Mouse (Mus musculus) G1E (cell line): ENCODE data around the gene Slc44a2.

ENCODE experiments used
- CTCF ChIP-seq: IDR thresholded peaks from 2 replicates; pipeline ENCODE4 v1.5.1; 2012; ENCODE audit warnings: low read depth, low read length, inconsistent platforms, mixed read lengths
- GATA1 ChIP-seq: IDR thresholded peaks from 2 replicates; pipeline ENCODE4 v1.6.1; 2012; ENCODE audit warnings: borderline replicate concordance, low read length, inconsistent platforms, mixed read lengths
- GATA2 ChIP-seq: IDR thresholded peaks from 2 replicates; pipeline ENCODE4 v1.6.1; 2012; ENCODE audit warnings: low read depth, low read length, inconsistent platforms, borderline replicate concordance
- POLR2AphosphoS5 ChIP-seq: IDR thresholded peaks from 2 replicates; pipeline ENCODE4 v1.6.1; 2012; ENCODE audit warnings: low read depth, low read length, inconsistent platforms; ENCODE audit not compliant: insufficient replicate concordance
- TAL1 ChIP-seq: conservative IDR thresholded peaks from 2 replicates; pipeline ENCODE4 v1.6.1; 2012; ENCODE audit warnings: low read depth, low read length, inconsistent platforms, mixed read lengths

DNA sequence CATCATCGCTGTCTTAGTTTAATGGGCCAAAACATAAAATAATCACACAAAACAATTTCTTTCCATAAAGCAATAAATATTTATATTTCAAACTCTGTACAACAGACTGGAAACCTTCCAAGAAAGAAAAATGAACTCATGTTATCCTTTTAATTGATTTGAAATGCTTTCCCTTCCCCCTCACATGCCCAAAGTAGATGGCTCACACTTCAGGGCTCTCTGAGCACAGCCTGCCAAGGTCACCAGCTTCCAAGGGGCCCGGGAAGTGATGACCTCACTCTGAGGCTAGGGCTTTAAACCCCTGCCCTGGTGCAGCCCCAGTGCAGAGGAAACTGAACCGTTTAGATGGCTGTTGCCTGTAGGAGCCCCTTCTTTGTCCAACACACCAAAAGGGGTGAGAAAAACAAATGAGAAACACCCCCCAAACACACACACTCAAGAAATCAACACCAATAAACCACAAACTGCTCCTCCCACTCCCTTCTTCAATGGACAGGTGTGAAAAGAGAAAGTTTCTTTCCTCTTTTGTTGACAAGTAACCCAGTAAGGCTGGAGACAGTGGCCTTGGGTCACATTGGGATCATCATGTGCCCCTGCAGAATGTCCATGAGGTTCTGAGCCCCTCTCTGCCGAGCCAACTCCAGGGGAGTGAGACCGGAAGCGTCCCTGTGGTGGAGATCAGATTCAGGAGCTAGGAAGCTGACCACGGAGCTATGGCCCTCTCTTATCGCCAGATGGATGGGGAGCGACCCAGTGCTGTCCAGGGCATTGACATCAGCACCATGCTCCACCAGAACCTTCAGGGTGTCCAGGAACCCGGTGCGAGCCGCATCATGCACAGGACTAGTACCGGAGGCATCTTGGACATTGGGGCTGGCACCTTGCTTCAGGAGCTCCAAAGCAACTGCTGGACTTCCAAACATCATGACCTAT, 31.8 kb upstream of the Slc44a2 start:
- TF ChIP-seq CTCF (no peak), GATA1 (no peak), TAL1 (no peak), GATA2 (no peak), POLR2AphosphoS5 (no peak)
